Mouse (Mus musculus): Measurements from ENCODE around the gene Npw.

Npw gene

DNA sequence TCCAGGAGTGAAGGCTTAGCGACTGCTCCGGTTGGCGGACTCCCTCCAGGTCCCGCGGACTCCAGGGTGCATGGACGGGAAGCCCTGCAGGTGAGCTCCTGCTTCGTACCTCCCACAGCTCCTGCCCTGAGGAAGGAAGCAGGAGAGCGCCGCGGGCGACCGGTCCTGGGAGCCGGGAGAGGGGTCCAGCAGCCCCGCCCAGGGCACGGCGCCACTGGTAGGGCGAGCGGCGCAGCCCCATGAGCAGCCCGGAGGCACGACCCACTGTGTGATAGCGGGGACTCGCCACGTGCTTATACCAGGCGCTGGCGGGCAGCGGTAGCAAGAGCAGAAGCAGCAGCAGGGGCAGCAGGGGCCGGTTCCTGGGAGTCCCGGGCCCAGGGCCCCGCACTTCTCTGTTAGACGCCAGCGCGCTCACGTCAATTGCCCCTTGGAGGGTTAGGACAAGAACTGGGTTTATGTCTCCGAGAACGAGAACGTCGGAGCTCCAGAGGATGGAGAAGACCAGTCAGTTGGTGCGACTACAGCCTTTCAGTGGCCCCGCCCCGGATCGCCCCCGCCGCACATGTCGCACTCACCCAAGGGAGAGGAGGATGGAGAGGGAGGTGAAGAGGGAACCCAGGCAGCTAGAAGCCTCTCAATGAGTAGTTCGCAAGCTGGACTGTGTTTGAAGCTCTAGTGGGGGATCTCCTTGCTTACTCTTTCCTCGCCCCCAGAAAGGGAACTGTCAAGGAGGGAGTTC lies at the start of gene Npw:
Gene Npw, minus strand, starts transcription at position 441 of the 742 bp plus-strand sequence.
- in situ Hi-C loops (cut with MboI, MseI), result no loop called here

DNA sequence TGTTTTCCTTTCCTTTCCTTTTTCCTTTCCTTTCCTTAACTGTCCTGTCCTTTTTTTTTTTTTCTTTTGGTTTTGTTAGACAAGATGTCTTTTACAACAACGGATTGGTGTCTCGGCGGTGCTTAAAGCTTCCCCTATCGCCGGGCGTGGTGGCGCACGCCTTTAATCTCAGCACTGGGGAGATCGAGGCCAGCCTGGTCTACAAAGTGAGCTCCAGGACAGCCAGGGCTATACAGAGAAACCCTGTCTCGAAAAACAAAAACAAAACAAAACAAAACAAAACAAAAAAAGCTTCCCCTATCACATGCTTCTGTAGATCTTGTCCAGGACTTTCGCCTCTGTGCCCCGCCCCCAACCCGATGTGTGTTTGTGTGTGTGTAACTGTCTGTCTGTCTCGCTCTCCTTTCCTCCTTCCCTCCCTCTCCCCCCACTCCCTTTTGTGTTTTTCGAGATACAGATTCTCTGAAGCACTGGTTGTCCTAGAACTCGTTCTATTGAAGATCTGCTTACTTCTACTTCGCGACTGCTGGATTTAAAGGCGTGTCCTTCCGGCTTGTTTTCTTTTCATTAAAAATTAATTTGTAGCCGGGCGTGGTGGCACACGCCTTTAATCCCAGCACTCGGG lies 49.7 kb upstream of the Npw start:
- in situ Hi-C loops (cut with MboI, MseI), result no loop called here

DNA sequence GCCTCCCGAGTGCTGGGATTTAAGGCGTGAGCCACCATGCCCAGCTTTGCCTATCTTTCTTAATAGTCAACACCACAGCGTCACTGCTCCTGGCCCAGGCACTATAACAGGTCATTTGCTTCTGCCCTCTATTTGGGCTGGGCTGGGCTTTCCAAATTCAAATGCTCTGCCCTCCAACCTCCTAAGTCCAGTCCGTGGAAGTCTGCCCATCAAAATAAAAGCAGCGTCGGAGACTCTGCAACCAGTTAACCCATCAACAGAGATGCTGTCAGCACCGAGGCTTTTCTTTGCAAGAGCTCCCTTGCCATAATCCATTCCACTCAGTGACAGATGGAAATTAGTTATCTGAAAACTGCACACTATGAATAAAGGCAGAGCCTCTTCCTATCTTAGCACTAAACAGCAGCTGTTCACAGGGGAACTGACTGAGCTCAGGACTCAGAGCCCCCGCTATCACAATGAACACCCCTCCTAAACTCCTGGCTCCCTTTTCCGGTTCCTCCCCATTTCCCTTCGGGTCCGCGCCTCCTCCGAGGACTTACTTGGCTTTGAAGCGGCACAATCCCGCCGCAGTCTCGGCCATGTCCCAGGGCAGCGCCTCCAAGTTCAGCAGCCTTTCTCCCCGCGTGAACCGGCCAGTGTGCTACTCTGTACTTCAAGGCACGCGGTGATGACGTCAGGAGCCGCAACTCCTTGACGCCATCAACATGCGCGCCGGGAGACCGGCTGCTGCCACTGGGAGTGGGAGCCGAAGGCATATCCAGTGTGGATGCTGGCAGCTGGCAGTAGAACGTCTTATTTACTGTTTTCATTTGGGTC lies 48.9 kb upstream of the Npw start, which contains the start of gene Tbl3:
Gene Tbl3, minus strand, starts transcription at position 679 of the 819 bp plus-strand sequence.
- in situ Hi-C loops (cut with MboI, MseI), result no loop called here

DNA sequence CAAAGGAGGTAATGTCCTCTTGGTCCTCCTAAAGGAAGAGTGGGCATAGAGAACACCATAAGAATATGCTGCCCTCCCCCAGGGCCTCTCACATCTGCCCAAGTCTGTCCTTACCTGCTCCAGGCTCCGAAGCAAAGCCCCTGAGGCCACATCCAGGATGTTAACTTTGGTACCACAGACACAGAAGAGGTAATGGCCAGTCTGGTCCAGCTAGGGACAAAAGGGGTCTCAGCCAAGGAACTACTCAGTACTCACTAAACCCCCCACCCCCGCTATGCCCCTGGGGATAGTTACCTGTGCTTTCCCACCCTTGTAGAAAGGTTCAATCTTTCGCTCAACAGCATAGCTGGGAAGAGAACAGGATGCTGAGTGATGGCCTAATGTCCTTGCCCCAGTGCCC lies 47.6 kb upstream of the Npw start:
- in situ Hi-C loops (cut with MboI, MseI), result no loop called here

DNA sequence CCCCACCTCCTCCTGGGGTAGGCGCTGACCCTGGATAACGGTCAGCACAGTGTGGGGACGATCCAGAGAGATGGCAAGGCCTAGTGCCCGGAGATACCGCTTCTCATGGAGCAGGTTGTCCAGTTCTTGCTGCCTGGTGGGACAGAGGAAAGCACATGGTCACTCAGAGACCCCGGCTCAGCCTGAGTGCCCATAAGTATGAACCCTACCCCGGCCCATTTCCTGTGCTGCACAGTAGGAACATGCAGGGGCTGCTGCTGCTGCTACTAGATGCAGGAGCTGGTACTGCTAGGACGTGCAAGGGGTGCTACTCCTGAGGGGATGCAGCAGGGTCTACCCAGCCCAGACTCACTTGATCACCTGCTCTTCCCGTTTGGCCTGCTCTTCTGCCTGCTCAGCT lies 43.0 kb upstream of the Npw start:
- in situ Hi-C loops (cut with MboI, MseI), result no loop called here

DNA sequence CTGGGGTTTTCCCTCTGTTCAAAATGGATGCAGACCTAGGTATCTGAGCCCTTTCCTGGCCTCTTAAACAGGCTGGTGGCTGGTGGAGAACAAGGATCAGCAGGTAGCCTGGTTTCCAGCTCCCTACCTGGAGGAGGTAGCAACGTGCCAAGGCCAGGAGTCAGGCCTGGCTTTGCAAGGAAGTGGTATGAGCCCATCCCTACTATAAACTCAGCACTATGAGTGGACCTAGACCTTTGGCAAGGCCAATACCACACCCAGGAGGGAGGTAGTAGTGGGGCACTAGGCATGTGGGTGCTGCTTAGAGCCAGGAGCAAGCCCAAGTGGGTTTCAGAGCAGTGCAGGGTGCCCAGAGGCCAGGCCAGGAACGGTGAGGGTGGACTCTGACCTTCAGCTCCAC lies 41.2 kb upstream of the Npw start:
- in situ Hi-C loops (cut with MboI, MseI), result no loop called here

DNA sequence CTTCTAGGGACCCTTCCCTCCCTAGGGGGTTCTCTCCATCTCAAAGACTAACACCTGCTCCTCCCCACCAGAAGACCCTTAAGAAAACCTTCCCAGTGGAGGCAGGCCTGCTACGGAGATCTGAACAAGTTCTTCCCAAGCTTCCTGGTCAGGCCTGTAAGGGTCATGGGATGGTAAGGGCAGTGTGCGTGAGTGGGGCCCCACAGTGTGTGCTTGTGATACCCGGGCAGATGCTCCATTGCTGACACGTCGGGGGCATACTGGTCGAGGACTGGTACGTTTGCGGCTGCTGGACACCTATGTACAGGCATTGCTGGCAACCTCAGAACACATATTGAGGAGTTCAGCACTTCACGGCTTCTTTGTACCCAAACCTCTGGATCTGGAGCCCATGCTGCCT lies 40.5 kb upstream of the Npw start:
- in situ Hi-C loops (cut with MboI, MseI), result no loop called here

DNA sequence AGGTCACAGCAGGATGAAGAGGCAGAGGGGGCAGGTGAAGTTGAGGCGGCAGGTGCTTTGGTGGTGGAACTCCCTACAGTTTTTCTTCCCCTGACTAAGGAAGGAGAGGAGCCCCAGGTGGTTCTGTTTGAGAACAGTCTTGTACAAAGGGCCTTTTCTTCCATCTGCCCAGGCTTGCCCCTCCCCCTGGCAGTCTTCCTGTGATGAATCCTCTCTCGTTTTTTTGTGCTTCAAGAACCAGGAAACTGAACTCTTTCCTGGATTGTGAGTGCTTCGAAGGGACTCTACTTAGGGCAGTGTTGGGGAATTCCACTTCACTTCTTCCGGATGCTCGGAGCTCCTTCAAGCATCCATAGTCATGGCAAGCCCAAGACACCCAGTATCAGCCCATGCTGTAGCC lies 39.7 kb upstream of the Npw start:
- in situ Hi-C loops (cut with MboI, MseI), result no loop called here

DNA sequence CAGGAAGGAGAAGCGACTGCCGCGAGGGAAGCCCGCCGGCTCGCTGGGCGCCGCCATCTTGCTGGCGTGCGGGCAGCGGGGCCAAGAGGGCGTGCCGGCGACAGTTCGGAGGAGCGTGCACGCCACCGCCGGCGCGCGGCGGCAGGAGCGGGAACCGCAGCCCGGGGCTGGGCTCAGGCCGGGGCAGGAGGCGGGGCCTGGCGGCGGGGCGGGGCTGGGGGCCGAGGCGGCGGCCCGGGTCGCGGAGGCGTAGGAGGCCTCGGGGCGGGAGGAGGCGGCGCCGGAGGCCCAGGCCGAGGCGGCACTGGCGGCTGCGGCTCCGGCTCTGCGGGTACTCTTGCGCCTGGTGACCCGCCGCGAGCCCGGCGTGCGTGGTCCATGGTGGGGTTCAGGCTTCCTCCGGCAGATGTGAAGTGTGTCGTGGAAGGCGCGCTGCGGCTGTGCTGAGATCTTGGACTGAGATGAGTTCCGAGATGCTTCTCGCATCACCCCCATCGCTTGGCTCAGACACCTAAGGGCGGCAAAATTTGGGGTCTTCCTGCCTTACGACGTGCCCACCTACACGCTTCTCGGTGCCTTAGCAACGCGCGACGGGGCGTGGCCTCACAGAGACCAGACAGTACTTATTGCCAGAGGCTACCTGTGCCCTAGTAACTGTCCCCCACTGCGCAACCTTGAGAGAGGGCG lies 37.9 kb upstream of the Npw start, which contains the start of the genes Gfer and Noxo1:
Gene Gfer, minus strand, starts transcription at position 146 of the 687 bp plus-strand sequence.
Gene Noxo1, plus strand, starts transcription at position 224 of the 687 bp plus-strand sequence.
- in situ Hi-C loops (cut with MboI, MseI), result no loop called here

DNA sequence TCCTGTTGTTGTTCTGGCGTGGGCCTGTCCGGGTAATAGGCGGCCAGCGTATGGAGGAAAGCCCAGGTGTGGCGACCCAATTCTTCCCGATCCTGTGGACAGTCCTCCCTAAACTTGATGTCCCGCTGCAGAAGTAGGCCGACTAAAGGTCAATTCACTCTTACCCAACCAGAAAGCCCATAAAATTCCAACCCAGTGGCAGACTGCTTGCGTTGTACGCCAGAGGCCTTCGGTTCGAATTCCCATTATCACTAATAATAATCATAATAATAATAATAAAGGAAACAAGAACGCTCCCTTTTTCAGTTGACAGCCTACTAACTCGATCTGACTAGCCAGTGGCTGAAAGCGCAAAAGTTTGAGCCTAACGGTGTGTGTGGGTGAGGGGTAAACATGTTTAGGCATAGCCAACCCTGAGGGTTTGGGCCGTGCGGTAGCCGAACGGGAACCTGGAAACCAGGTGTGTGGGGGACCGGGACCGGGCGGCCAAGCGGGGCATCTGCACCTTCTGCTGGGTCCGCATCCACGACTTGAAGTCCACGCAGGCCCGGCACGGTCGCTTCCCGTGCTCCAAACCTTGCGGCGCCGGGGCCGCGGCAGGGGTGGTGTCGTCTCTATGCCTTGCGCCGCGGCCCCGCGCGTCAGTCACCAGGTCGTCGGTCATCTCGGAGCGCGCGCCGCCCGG lies 37.2 kb upstream of the Npw start:
- in situ Hi-C loops (cut with MboI, MseI), result no loop called here

DNA sequence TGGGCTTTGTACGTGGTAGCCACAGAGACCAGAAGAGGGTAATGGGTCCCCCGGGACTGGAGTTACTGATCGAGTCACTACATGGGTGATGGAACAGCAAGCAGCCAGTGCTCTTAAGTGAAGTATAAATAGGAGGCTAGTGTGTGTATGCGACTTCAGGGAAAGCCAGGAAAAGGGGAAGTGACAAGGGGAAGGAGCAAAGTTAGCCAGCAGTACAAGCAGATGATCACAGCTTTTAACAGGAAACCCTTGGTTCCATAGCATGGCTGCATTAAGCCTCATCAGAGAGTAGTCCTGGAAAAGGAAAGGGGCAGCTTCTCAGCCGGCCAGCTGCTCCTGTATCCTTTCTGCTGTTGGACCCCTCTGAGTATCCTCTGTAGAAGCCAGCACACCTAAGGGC lies 34.1 kb upstream of the Npw start:
- in situ Hi-C loops (cut with MboI, MseI), result no loop called here

DNA sequence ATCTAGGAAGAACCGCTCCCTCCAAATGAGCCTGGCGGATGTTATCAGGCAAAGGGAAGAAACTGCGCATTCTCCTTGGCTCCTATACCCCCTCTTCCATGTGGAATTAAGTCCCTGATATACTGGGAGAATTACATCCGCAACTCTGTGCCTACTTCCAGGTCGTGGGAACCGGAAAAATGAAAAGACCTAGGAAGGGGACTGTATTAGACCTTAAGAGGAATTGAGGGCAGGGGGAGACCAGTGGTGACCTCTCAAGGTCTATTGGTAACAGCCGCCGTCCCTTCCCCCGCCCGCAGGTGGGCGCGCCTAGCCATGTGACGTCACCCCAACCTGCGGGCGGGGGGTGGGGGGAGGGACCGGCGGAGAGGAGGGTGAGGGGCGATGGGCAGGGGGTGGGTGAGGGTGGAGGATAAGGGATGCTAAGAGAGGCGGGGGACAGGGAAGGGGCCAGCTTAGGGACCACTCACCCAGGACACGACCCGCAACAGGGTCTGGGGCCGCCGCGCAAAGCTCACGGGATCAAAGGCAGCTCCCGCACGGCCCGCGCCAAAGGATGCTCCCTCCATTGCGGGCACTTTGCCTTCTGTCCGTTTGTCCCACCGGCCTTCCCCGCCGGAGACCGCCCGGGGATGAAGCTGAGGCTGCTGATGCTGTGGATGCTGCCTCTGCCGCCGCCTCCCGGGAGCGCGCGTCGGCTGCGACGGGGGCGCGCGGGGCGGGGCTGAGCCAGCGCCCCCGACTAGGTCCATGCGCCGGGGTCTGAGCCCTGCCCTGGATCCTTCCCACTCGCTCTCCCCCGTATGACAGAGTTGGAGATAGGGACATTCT lies 31.2 kb upstream of the Npw start, which contains the start of gene Syngr3:
Gene Syngr3, minus strand, starts transcription at position 705 of the 831 bp plus-strand sequence.
- in situ Hi-C loops (cut with MboI, MseI), result no loop called here

DNA sequence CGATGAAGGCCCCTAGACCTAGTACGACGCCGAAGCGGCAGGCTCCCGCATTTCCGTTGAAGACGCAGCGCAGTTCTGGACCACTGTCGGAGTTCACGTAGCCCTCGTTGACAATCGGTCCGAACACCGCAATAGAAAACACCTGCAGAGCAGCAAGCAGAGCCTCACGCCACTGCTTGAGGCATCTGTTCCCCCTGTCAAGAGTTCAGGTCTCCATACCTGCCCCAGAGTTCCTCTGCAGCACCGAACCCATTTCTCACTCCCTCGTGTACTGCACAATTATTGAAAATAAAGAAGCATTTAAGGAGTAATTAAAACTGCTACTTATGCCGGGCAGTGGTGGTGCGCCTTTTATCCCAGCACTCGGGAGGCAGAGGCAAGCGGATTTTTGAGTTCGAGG lies 29.3 kb upstream of the Npw start:
- in situ Hi-C loops (cut with MboI, MseI), result no loop called here

DNA sequence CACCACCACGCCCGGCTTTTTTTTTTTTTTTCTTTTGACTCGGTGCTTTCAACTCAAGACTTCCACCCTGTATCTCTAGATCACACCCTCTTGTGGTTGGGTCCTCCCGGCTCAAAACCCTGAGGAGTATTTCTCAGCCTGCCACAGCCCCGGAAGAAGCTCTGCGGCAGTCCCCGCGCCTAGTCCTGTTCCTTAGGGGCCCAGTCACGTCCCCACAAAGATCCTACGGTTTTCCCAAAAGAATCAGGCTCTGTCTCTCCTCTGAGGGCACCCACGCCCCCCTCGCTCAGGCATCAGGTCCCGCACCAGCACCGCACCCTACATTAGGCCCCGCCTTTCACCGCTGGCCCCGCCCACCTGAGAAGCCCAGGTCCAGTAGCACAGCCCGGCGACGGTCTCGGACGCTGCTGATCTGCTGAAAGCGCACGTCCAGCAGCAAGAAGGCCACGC lies 28.9 kb upstream of the Npw start:
- in situ Hi-C loops (cut with MboI, MseI), result no loop called here

DNA sequence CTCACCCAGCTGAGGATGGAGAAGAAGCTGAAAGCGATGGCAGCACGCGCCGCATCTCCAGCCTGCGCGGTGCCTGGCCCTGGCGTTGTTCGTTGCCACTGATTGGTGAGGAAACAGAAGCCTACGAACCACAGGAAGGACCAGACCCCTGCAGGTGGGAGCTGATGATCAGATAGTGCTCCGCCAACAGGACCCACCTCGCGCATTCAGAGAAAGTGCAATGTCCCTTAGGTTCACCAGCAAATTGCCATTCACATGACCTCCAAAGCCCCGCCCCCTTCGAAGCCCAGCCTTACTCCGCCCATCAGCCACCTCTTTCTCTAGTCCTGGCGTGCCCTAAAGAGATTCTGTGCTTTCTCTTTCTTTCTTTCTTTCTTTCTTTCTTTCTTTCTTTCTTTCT lies 28.3 kb upstream of the Npw start:
- in situ Hi-C loops (cut with MboI, MseI), result no loop called here

DNA sequence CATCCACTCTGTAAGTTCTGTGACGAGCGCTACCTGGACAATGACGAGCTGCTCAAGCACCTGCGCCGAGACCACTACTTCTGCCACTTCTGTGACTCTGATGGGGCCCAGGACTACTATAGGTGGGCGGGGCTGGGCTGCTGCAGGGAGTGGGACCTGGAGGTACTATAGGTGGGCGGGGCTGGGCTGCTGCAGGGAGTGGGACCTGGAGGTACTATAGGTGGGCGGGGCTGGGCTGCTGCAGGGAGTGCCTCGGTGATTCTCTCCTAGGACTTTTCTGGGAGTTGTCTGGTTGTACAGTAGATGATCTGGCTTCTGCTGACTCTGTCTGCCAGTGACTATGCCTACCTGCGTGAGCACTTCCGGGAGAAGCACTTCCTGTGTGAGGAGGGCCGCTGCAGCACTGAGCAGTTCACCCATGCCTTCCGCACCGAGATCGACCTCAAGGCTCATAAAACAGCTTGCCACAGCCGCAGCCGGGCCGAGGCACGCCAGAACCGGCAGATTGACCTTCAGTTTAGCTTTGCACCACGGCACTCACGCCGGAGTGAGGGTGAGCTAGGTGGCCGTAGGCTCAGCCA lies 19.3 kb upstream of the Npw start:
- in situ Hi-C loops (cut with MboI, MseI), result no loop called here

DNA sequence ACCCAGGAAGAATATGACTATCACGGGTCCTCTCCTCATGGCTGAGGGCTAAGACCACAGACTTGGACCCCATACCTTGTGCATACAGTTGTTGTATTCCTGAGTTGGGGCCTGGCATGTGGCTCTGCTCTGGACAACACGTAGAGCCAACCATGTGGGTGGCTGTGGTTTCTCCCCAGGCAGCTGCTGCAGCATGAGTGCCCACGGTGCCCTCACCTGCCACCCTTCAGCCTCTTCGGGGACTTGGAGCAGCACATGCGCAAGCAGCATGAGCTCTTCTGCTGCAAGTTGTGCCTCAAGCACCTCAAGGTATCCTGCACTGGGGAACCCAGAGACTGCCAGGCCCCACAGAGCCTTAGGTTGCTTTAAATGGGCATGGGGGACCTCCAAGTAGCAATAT lies 18.6 kb upstream of the Npw start:
- in situ Hi-C loops (cut with MboI, MseI), result no loop called here

DNA sequence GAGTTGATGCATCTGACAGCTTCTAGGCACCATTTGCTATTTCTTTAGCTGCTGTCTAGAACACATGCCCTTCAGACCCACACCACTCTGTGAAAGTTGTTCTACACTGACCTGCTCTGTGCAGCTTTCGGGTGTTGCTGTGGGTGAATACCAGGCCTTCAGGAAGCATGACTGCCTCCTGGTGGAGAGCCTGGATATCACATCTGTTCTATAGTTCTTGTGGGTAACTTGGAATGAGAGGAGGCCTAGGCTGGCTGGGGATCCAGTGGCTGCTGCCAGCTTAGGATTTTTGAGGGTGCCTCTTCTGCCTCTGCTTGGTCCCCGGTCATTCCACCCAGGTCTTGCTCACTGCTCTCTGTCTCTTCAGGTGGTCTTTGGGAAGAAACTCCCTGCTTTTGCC lies 17.9 kb upstream of the Npw start:
- in situ Hi-C loops (cut with MboI, MseI), result no loop called here

DNA sequence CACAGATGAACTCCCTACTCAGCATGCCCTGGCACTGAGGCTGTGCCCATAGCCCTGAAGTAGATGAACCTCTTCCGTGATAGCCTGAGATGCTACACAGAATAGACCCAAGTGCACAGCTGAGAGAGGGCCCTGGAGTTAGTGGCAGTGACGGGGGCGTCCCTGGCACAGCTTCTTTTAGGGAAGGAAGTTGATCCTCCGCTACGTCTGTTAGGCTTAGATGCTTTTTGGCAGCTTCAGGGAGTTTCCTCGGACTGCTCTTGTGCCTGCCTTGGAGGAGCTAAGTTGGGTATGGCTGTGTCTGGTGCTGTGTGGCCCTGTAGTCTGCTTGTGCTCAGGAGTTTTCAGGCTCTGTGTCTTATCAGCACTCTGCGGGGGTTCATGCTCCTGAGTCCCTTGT lies 16.0 kb upstream of the Npw start:
- in situ Hi-C loops (cut with MboI, MseI), result no loop called here

DNA sequence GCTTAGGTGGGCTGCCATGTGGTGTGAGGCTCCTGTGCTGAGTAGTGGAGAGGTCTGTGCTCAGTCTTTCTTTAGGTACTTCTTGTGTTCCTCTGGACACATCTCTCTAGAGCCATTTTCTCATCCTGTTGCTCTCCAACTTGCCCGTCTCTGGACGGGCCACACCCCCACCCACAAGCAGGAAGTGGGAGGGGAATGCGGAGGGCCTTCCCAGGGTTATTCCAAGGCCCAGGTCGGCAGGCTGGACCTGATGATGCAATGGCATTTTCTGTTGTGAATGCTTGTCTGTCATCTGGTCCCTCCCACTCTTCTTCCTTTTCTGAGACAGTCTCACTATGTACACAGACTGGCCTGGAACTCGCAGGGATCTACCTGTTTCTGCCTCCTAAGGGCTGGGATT lies 13.9 kb upstream of the Npw start:
- in situ Hi-C loops (cut with MboI, MseI), result no loop called here
